In the genomic region with DNA sequence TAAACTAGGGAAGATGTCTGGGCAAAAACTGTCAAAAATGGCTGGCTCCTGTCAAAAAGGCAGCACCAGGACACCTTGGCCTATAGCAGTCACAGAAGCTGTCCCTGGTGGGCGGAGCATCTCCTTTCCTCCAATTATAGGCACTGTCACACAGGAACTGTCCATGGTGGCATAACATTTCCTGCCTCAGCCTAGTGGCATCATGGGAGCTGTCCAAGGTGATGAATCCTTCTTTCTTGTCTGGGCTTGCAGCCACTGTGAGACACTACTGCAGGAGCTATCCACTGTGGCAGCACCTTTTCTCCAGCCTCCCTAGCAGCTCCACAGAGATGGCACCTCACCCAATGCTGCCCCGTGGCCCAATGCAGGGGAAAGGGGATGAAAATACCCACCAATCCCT, we compare ENCODE assay signal across 8 mouse cellular contexts. TPM values are rescaled to one million over a fixed set of nuclear protein-coding genes. Genes with fewer than 3 reads are reported as not detected.
DNase-seq lines count a peak whose midpoint lies in the region; ATAC-seq lines count a peak whose summit lies in the region.

No protein-coding gene starts in this region.

- no peak overlapping the region for H3K9ac ChIP-seq in neural tube, embryonic 12.5 days

- no peaks in the 10 kb centered on the region for H3K27me3 ChIP-seq in neural tube, embryonic 12.5 days (replicated peaks)

- H3K9me3 ChIP-seq in neural tube, embryonic 12.5 days = no peaks in the 10 kb centered on the region

- peak; percentile 54 for ATAC-seq in activated CD4-positive, CD25-positive, alpha-beta regulatory T cell, adult 4 months
- ATAC-seq in neural tube, embryonic 12.5 days (ENCODE audit: low FRiP score, low read depth) = 0 out of 2 replicates have a peak, but pooled peaks have one; percentile 37

- no peak overlapping the region for H3K4me2 ChIP-seq in neural tube, embryonic 12.5 days (replicated peaks)

- DNase-seq in adrenal gland, postnatal 36 days = peak; percentile 10 to 26
- no peak for DNase-seq in adrenal gland, postnatal 25 days
- peak; percentile 28 for DNase-seq in kidney, postnatal 14 days
- DNase-seq in cerebellum, adult 9-10 months = no peak
- no peak for DNase-seq in right cerebral cortex, adult 2 months (ENCODE audit: low spot score in 2 of 2)
- no peak for DNase-seq in ovary, postnatal 36 days (ENCODE audit: low spot score)

- 91% methylated on average over 2 of the region's 2 CpGs for WGBS in neural tube, embryonic 12.5 days

- H3K36me3 ChIP-seq in neural tube, embryonic 12.5 days = no peaks in the 10 kb centered on the region

- no peaks in the 10 kb centered on the region for H3K4me1 ChIP-seq in neural tube, embryonic 12.5 days

- no peak overlapping the region for H3K4me3 ChIP-seq in neural tube, embryonic 12.5 days

- H3K27ac ChIP-seq in neural tube, embryonic 12.5 days = no peak overlapping the region

RNA-seq across cellular contexts. Expression of a gene that starts 28.3 kb away (rescaled TPM):
- 10 to 100 TPM; 11.1 to 16.9 TPM for total RNA-seq in adrenal gland, postnatal 36 days (2021)
- total RNA-seq in adrenal gland, postnatal 25 days (2021) = 19.9 and 23.9 TPM in 2 replicates
- 10 to 100 TPM; 26.8 to 27.9 TPM for polyA plus RNA-seq in activated CD4-positive, CD25-positive, alpha-beta regulatory T cell, adult 4 months (2017; shearing (Covaris generic))
- polyA plus RNA-seq in neural tube, embryonic 12.5 days (2016; fragmentation: Nextera tagmentation; extraction: Ambion mirVana) = 8.8 and 12.5 TPM in 2 replicates

RNA-seq across cellular contexts. Expression of a gene that starts 56.1 kb away (rescaled TPM):
- not detected for total RNA-seq in adrenal gland, postnatal 36 days (2021)
- total RNA-seq in adrenal gland, postnatal 25 days (2021) = not detected in 2 replicates
- 1 to 10 TPM in 1 of 2 experiments, under 1 TPM in 1; 0.65 to 1.0 TPM for polyA plus RNA-seq in activated CD4-positive, CD25-positive, alpha-beta regulatory T cell, adult 4 months (2017; shearing (Covaris generic))
- polyA plus RNA-seq in neural tube, embryonic 12.5 days (2016; fragmentation: Nextera tagmentation; extraction: Ambion mirVana) = 0.65 and 0.77 TPM in 2 replicates

Comparison
In these comparisons a context has a peak if more than half of its experiments do, and no peak if none do; other contexts are left out.
1. DNase-seq: peak in adrenal gland, postnatal 36 days (2 of 2) and kidney, postnatal 14 days (single experiment); none in adrenal gland, postnatal 25 days (single experiment), cerebellum, adult 9-10 months (single experiment), right cerebral cortex, adult 2 months (0 of 2) and ovary, postnatal 36 days (single experiment).